Mouse (Mus musculus) liver, postnatal 0 days (tissue): ENCODE measurements around the gene Trank1. TPM values are rescaled to one million over a fixed set of nuclear protein-coding genes. Genes with fewer than 3 reads are reported as not detected.

ENCODE experiments used
- ATAC-seq: fragments of 200-750 bp; cut with Nextera tagmentation; 2 replicates; pipeline ENCODE4 v1.8.0; 2017; ENCODE audit warnings: mild to moderate bottlenecking, moderate library complexity
- DNase-seq: peaks from one replicate; pipeline ENCODE4 v3.0.0-alpha.2; 2016
- H3K27ac ChIP-seq: fragments of 300-500 bp; sonication (generic); 2 replicates; pipeline ENCODE4 v1.5.1; 2014; ENCODE audit warnings: antibody characterized with exemption, moderate library complexity, mild to moderate bottlenecking, low read depth
- H3K27me3 ChIP-seq: fragments of 300-500 bp; sonication (generic); 2 replicates; pipeline ENCODE4 v1.6.1; 2014; ENCODE audit warnings: low read length, control low read depth, mixed read lengths; ENCODE audit not compliant: insufficient read depth
- H3K36me3 ChIP-seq: fragments of 300-500 bp; sonication (generic); replicated peaks from 2 replicates; pipeline ENCODE4 v1.6.1; 2014; ENCODE audit warnings: mild to moderate bottlenecking, control low read depth, low read length, moderate library complexity, mixed read lengths; ENCODE audit not compliant: insufficient read depth
- H3K4me1 ChIP-seq: fragments of 300-500 bp; sonication (generic); 2 replicates; pipeline ENCODE4 v1.6.1; 2014; ENCODE audit warnings: antibody characterized with exemption, mild to moderate bottlenecking, control low read depth; ENCODE audit not compliant: insufficient read depth
- H3K4me2 ChIP-seq: fragments of 300-500 bp; sonication (generic); 2 replicates; pipeline ENCODE4 v1.6.1; 2014; ENCODE audit warnings: low read depth, mild to moderate bottlenecking, low read length, moderate library complexity, mixed read lengths
- H3K4me3 ChIP-seq: fragments of 300-500 bp; sonication (generic); 2 replicates; pipeline ENCODE4 v1.5.1; 2014; ENCODE audit warnings: low read depth, low read length
- H3K9ac ChIP-seq: fragments of 300-500 bp; sonication (generic); replicated peaks from 2 replicates; pipeline ENCODE4 v1.6.1; 2014; ENCODE audit warnings: mild to moderate bottlenecking, moderate library complexity
- H3K9me3 ChIP-seq: fragments of 300-500 bp; sonication (generic); 2 replicates; pipeline ENCODE4 v1.6.1; 2016; ENCODE audit warnings: mild to moderate bottlenecking, control low read depth, low read length, mixed read lengths
- CTCF ChIP-seq: sonication (generic); IDR thresholded peaks from 2 replicates; pipeline ENCODE4 v1.5.1; 2016; ENCODE audit warnings: antibody characterized with exemption, low read depth
- EP300 ChIP-seq: IDR thresholded peaks from 2 replicates; pipeline ENCODE4 v1.6.1; 2016; ENCODE audit warnings: antibody characterized with exemption, low read depth, mild to moderate bottlenecking
- WGBS: fragments of 180-500 bp; shearing (Covaris S2); extraction: QIAGEN DNeasy Blood & Tissue Kit; methylation state at CpG from one replicate; pipeline ENCODE4 v1.1.7; 2014; ENCODE audit not compliant: insufficient replicate concordance; 5-methylcytosine and 5-hydroxymethylcytosine counted together
- polyA plus RNA-seq: library from polyadenylated mRNA; unstranded; fragments of >200 nt; fragmentation: Nextera tagmentation; extraction: Ambion mirVana; gene quantifications from 2 replicates; pipeline ENCODE4 v1.2.1, GENCODE M21; 2015

The Trank1 gene
- polyA plus RNA-seq, 1 experiment from 2014 or later = 0.02 TPM

DNA sequence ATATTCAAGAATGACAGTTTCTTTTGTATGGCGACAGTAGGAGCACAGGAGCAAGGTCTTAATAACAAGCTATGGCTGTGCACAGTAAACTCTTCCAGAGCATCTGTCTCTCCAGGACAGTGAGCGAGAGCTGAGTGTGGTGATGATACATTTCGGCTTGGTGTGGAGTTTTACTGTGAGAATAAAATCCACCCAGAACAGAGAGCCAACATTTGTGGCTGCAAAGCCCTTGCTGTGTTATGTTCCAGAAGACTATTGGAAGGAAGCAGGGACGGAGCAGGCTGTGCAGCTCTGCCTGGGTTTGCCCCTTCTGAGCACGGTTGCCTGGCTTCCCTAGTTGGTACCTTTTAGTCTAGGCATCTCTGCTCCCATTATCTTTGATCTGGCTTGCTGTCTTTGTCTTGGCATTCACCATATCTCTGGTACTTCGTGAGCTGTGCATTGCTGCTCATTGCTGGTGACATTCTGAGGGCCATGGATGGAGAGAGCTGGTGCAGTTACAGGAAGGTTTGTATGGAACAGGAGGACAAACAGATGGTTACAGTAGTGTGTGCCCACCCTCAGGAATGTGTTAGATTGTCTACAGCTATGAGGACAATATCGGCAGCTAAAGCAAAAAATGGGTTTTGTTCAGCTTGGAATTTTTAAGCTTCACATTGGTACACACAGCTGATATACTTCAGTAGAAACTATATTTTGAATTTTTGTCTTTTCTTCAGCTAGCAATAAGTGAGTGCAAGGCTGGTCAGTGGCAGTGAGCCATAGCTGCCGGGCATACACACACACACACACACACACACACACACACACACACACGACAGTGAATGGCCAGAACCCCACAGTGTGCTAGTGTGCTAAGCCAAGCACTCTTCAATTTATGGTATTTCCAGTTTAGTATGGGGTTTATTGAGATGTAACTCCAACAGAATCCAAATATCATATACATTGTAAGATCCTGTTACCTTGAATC is 69.8 kb downstream of the Trank1 start:
- WGBS = 73% methylated on average over 9 of the region's 9 CpGs
- no peak overlapping the region for H3K4me2 ChIP-seq
- DNase-seq (no peak), ATAC-seq (no peak)
- no peak overlapping the region for H3K4me3 ChIP-seq
- H3K27me3 ChIP-seq = no peaks in the 10 kb centered on the region
- H3K9me3 ChIP-seq = no peaks in the 10 kb centered on the region
- H3K27ac ChIP-seq = no peak overlapping the region
- TF ChIP-seq EP300 = no peak
- no peak for TF ChIP-seq CTCF
- no peak overlapping the region for H3K9ac ChIP-seq
- H3K4me1 ChIP-seq = 0 out of 2 replicates have a peak, but pooled peaks cover 3% of the 10 kb centered on the region
- H3K36me3 ChIP-seq = no peaks in the 10 kb centered on the region

DNA sequence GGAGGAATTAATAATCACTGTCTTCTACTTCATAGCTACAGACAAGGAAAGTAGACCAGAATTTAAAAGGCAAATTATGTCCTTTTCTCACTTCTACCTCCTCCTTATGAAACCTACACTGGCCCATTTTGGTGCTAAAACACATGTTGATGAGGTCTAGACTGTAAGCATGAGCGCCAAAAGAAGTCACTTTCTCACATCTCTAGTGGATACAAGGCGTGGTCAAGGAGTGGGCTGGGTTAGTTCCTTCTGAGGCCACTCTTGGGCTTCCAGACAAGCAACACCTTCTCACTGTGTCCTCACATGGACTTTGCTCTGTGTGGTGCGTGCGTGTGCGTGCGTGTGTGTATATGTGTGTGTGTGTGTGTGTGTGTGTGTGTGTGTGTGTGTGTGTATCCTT is 70.9 kb downstream of the Trank1 start:
- WGBS = 86% methylated on average over 6 of the region's 6 CpGs
- ATAC-seq = no peak
- TF ChIP-seq EP300 = no peak
- no peak for TF ChIP-seq CTCF

GRCm38 (mm10) chr9:111383046-111383445 is 71.5 kb downstream of the Trank1 start:
- Histone ChIP-seq H3K9me3 (no peaks in the 10 kb centered on the region), H3K4me2 (no peak overlapping the region), H3K27me3 (no peaks in the 10 kb centered on the region), H3K4me3 (no peak overlapping the region), H3K9ac (no peak overlapping the region), H3K36me3 (no peaks in the 10 kb centered on the region), H3K4me1 (0 out of 2 replicates have a peak, but pooled peaks cover 3% of the 10 kb centered on the region), H3K27ac (no peak overlapping the region)
- no peak for DNase-seq
- ATAC-seq = no peak
- WGBS = 67% methylated on average over 3 of the region's 3 CpGs
- TF ChIP-seq EP300 (no peak), CTCF (no peak)

More for the DNA sequence above, 70.9 kb downstream of the Trank1 start:
- Histone ChIP-seq H3K36me3 (no peaks in the 10 kb centered on the region), H3K27me3 (no peaks in the 10 kb centered on the region), H3K9ac (no peak overlapping the region), H3K9me3 (no peaks in the 10 kb centered on the region), H3K27ac (no peak overlapping the region), H3K4me1 (0 out of 2 replicates have a peak, but pooled peaks cover 3% of the 10 kb centered on the region), H3K4me3 (no peak overlapping the region), H3K4me2 (no peak overlapping the region)
- no peak for DNase-seq

DNA sequence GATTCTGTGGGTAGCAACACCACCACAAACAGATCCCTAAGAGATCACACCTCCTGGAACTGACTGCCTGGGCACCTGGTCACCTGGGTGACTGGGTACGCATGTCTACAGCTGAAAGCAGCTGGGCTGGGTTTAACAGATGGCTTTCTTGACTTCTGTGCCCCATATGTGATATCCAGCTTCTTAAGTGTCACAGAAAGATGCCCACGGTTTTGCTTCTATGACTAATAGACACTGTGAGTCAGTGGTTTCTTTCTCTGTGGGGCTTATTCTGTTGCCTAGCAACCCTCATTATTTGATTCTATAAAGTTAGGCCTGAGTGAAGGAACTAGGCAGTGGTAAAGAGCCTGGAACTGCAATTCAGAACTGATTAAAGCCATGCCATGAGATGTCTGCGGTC is 72.2 kb downstream of the Trank1 start:
- TF ChIP-seq EP300 (no peak), CTCF (no peak)
- Histone ChIP-seq H3K27me3 (no peaks in the 10 kb centered on the region), H3K9ac (no peak overlapping the region), H3K27ac (no peak overlapping the region), H3K4me2 (no peak overlapping the region), H3K9me3 (no peaks in the 10 kb centered on the region), H3K36me3 (no peaks in the 10 kb centered on the region), H3K4me3 (no peak overlapping the region), H3K4me1 (0 out of 2 replicates have a peak, but pooled peaks cover 3% of the 10 kb centered on the region)
- DNase-seq (no peak), ATAC-seq (no peak)
- WGBS = 75% methylated on average over 3 of the region's 3 CpGs

- peak; percentile 91 for ATAC-seq
- H3K9me3 ChIP-seq = no peaks in the 10 kb centered on the region
- H3K27ac ChIP-seq = no peak overlapping the region
- H3K4me2 ChIP-seq = no peak overlapping the region
- DNase-seq = peak; percentile 39
- no peaks in the 10 kb centered on the region for H3K36me3 ChIP-seq
- no peak overlapping the region for H3K4me3 ChIP-seq
- TF ChIP-seq EP300 (no peak), CTCF (no peak)
- WGBS = 66% methylated on average over 5 of the region's 5 CpGs
- 0 out of 2 replicates have a peak, but pooled peaks cover 3% of the 10 kb centered on the region for H3K4me1 ChIP-seq
- H3K27me3 ChIP-seq = no peaks in the 10 kb centered on the region
- no peak overlapping the region for H3K9ac ChIP-seq
Observed at GRCm38 (mm10) chr9:111385526-111386491, 74.3 kb downstream of the Trank1 start.

DNA sequence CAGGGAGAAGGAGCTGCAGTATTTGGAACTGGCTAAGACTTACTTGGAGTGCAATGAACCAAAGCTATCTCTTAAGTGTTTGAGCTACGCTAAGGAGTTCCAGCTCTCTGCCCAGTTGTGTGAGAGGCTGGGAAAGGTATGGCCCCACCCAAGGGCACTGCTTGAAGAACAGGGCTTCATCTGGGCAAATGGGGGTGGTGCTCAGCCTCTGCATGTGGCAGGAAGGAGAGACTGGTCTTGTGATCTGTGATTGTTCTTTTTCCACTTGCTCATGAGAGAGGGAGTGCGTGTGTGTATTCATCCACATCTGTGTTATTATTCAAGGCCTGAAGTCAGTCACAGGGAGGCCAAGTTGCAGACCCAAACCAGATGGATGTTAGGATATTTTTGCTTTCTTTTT is 75.0 kb downstream of the Trank1 start:
- H3K9me3 ChIP-seq = no peaks in the 10 kb centered on the region
- H3K4me2 ChIP-seq = no peak overlapping the region
- TF ChIP-seq EP300 (no peak), CTCF (no peak)
- 0 out of 2 replicates have a peak, but pooled peaks cover 3% of the 10 kb centered on the region for H3K4me1 ChIP-seq
- ATAC-seq = no peak
- DNase-seq = no peak
- no peaks in the 10 kb centered on the region for H3K27me3 ChIP-seq
- 67% methylated on average over 2 of the region's 2 CpGs for WGBS
- no peaks in the 10 kb centered on the region for H3K36me3 ChIP-seq
- H3K27ac ChIP-seq = no peak overlapping the region
- H3K9ac ChIP-seq = no peak overlapping the region
- no peak overlapping the region for H3K4me3 ChIP-seq
